Mouse (Mus musculus): ENCODE data around the gene Cebpb. TPM values are rescaled to one million over a fixed set of nuclear protein-coding genes. Genes with fewer than 3 reads are reported as not detected.
A peak's percentile ranks its signal among the peaks of the same experiment; 100 is the strongest.

Gene Cebpb
- polyA plus RNA-seq, 1 experiment = 386 TPM

GRCm38 (mm10) chr2:167678600-167678999 is 10.1 kb upstream of the Cebpb start:
- TF ChIP-seq CTCF (IDR thresholded peaks at IDR 0.05; ENCODE audit: extremely low read depth, insufficient read length, insufficient replicate concordance, low read depth, low read length) = peak; percentile 53; the same call in 1 of the 2 replicates
- TF ChIP-seq POLR2A (IDR thresholded peaks at IDR 0.05; ENCODE audit: low read depth, low read length) = no peak
- H3K4me3 ChIP-seq (ENCODE audit: low read depth, low read length) = no peak overlapping the region
- no peaks in the 10 kb centered on the region for H3K27me3 ChIP-seq (ENCODE audit: control insufficient read depth, insufficient read depth, low read length)
- WGBS = 61% methylated on average over 5 of the region's 5 CpGs
- no peak overlapping the region for H3K27ac ChIP-seq (ENCODE audit: insufficient read depth, low read depth, low read length)
- peaks cover 2% of the 10 kb centered on the region; the same call in 1 of the 2 replicates for H3K4me1 ChIP-seq (ENCODE audit: control insufficient read depth, insufficient read depth, insufficient read length, low read length)
- no peaks in the 10 kb centered on the region for H3K36me3 ChIP-seq (ENCODE audit: control insufficient read depth, insufficient read depth, low read length)

GRCm38 (mm10) chr2:167679902-167680430 is 8.7 kb upstream of the Cebpb start:
- H3K27me3 ChIP-seq (ENCODE audit: control insufficient read depth, insufficient read depth, low read length) = no peaks in the 10 kb centered on the region
- TF ChIP-seq POLR2A (IDR thresholded peaks at IDR 0.05; ENCODE audit: low read depth, low read length) = 0 out of 2 replicates have a peak, but pooled peaks have one; percentile 29
- TF ChIP-seq CTCF (IDR thresholded peaks at IDR 0.05; ENCODE audit: extremely low read depth, insufficient read length, insufficient replicate concordance, low read depth, low read length) = peak; percentile 96
- H3K27ac ChIP-seq (ENCODE audit: insufficient read depth, low read depth, low read length) = no peak overlapping the region
- H3K36me3 ChIP-seq (ENCODE audit: control insufficient read depth, insufficient read depth, low read length) = no peaks in the 10 kb centered on the region
- no peak overlapping the region for H3K4me3 ChIP-seq (ENCODE audit: low read depth, low read length)
- H3K4me1 ChIP-seq (ENCODE audit: control insufficient read depth, insufficient read depth, insufficient read length, low read length) = peaks cover 2% of the 10 kb centered on the region; the same call in 1 of the 2 replicates
- 2% methylated on average over 13 of the region's 13 CpGs for WGBS

- whole genome bisulfite sequencing = 49% methylated on average over 5 of the region's 5 CpGs
- Histone ChIP-seq H3K4me1 (ENCODE audit: control insufficient read depth, insufficient read depth, insufficient read length, low read length) (peaks cover 2% of the 10 kb centered on the region; the same call in 1 of the 2 replicates), H3K27me3 (ENCODE audit: control insufficient read depth, insufficient read depth, low read length) (no peaks in the 10 kb centered on the region), H3K36me3 (ENCODE audit: control insufficient read depth, insufficient read depth, low read length) (no peaks in the 10 kb centered on the region), H3K27ac (ENCODE audit: insufficient read depth, low read depth, low read length) (no peak overlapping the region), H3K4me3 (ENCODE audit: low read depth, low read length) (no peak overlapping the region)
- TF ChIP-seq CTCF (IDR thresholded peaks at IDR 0.05; ENCODE audit: extremely low read depth, insufficient read length, insufficient replicate concordance, low read depth, low read length) (peak; percentile 54; the same call in 1 of the 2 replicates), POLR2A (IDR thresholded peaks at IDR 0.05; ENCODE audit: low read depth, low read length) (no peak)
Measured at GRCm38 (mm10) chr2:167680657-167681056, 8.1 kb upstream of the Cebpb start.

DNA sequence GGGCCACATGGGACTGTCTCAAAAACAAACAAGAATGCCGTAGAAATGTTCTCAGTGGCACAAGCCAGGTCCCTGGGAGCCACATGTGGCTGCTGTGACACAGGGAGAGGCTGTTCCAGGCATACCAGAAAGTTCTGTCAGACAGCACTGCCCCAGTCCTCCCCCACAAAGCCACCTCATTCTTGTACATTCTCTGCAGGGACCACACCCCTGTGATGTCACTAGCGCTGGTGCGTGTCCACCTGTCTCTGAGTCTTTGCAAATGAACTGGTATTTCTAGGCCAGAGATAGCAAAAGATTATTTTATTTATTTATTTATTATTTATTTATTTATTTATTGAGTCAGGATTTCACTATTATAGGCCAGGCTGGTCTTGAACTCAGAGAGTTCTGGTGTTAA is 5.0 kb upstream of the Cebpb start:
- H3K27ac ChIP-seq (ENCODE audit: insufficient read depth, low read depth, low read length) = no peak overlapping the region
- 51% methylated on average over 3 of the region's 3 CpGs for whole genome bisulfite sequencing
- H3K4me3 ChIP-seq (ENCODE audit: low read depth, low read length) = no peak overlapping the region

GRCm38 (mm10) chr2:167685137-167685536 is 3.6 kb upstream of the Cebpb start:
- Histone ChIP-seq H3K36me3 (ENCODE audit: control insufficient read depth, insufficient read depth, low read length) (no peaks in the 10 kb centered on the region), H3K27ac (ENCODE audit: insufficient read depth, low read depth, low read length) (no peak overlapping the region), H3K27me3 (ENCODE audit: control insufficient read depth, insufficient read depth, low read length) (no peaks in the 10 kb centered on the region), H3K4me1 (ENCODE audit: control insufficient read depth, insufficient read depth, insufficient read length, low read length) (peaks cover 13% of the 10 kb centered on the region), H3K4me3 (ENCODE audit: low read depth, low read length) (no peak overlapping the region)
- 16% methylated on average over 8 of the region's 8 CpGs for WGBS
- TF ChIP-seq POLR2A (IDR thresholded peaks at IDR 0.05; ENCODE audit: low read depth, low read length) (no peak), CTCF (IDR thresholded peaks at IDR 0.05; ENCODE audit: extremely low read depth, insufficient read length, insufficient replicate concordance, low read depth, low read length) (peak; percentile 98)

More for the DNA sequence above, 5.0 kb upstream of the Cebpb start:
- Histone ChIP-seq H3K27me3 (ENCODE audit: control insufficient read depth, insufficient read depth, low read length) (no peaks in the 10 kb centered on the region), H3K4me1 (ENCODE audit: control insufficient read depth, insufficient read depth, insufficient read length, low read length) (peaks cover 15% of the 10 kb centered on the region), H3K36me3 (ENCODE audit: control insufficient read depth, insufficient read depth, low read length) (no peaks in the 10 kb centered on the region)
- TF ChIP-seq POLR2A (IDR thresholded peaks at IDR 0.05; ENCODE audit: low read depth, low read length) = no peak
- no peak for TF ChIP-seq CTCF (IDR thresholded peaks at IDR 0.05; ENCODE audit: extremely low read depth, insufficient read length, insufficient replicate concordance, low read depth, low read length)

GRCm38 (mm10) chr2:167685865-167686264 is 2.9 kb upstream of the Cebpb start:
- no peak overlapping the region for H3K4me3 ChIP-seq (ENCODE audit: low read depth, low read length)
- H3K27me3 ChIP-seq (ENCODE audit: control insufficient read depth, insufficient read depth, low read length) = no peaks in the 10 kb centered on the region
- H3K4me1 ChIP-seq (ENCODE audit: control insufficient read depth, insufficient read depth, insufficient read length, low read length) = peaks cover 14% of the 10 kb centered on the region
- H3K27ac ChIP-seq (ENCODE audit: insufficient read depth, low read depth, low read length) = no peak overlapping the region
- TF ChIP-seq CTCF (IDR thresholded peaks at IDR 0.05; ENCODE audit: extremely low read depth, insufficient read length, insufficient replicate concordance, low read depth, low read length) (no peak), POLR2A (IDR thresholded peaks at IDR 0.05; ENCODE audit: low read depth, low read length) (no peak)
- no peaks in the 10 kb centered on the region for H3K36me3 ChIP-seq (ENCODE audit: control insufficient read depth, insufficient read depth, low read length)
- 92% methylated on average over 3 of the region's 3 CpGs for WGBS

DNA sequence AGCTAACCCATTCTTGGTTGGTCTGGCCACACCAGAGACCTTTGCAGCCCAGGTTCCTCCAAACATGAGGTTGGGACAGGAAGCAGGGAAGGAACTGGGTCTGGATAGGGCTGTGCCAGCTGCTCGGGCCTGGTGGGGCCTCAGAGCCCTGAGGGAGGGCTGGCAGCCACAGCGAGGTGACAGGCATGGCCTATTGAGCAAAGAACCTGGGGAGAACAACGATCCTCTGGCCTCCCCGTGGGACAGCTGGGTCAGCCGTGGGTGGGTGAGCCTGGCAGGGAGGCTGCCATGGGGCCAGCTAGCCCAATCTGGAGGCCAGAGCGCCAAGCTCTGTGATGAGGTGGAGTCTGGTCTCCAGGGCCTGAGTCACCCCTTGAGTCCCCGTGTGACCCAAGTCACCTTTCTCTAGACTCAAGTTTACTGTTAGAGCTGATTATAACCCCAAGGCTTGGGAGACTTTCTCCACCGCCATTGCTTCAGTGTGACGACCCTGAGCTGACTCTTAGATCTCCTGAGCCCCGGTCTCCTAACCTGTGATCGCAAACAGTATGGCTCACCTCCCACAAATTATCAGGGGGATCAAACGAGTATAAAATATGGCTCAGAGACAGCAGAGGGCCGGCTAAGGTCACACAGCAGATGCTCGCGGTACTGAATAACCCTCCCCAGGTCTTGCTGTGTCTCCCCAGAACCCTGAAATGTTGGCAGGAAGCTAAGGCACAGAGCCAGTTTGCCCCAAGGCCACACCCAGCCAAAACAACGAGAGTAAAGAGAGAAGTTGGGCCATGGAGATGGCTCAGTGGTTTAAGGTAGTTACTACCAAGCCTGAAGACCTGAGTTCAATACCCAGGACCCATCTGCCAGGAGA is 2.1 kb upstream of the Cebpb start:
- TF ChIP-seq CTCF (IDR thresholded peaks at IDR 0.05; ENCODE audit: extremely low read depth, insufficient read length, insufficient replicate concordance, low read depth, low read length) (no peak), POLR2A (IDR thresholded peaks at IDR 0.05; ENCODE audit: low read depth, low read length) (no peak)
- Histone ChIP-seq H3K27me3 (ENCODE audit: control insufficient read depth, insufficient read depth, low read length) (no peaks in the 10 kb centered on the region), H3K4me1 (ENCODE audit: control insufficient read depth, insufficient read depth, insufficient read length, low read length) (peaks cover 22% of the 10 kb centered on the region), H3K4me3 (ENCODE audit: low read depth, low read length) (no peak overlapping the region), H3K27ac (ENCODE audit: insufficient read depth, low read depth, low read length) (no peak overlapping the region), H3K36me3 (ENCODE audit: control insufficient read depth, insufficient read depth, low read length) (peaks cover 2% of the 10 kb centered on the region; the same call in 1 of the 2 replicates)
- WGBS = 70% methylated on average over 16 of the region's 16 CpGs

All from small intestine, adult 2 months (tissue).